Mouse (Mus musculus) yolk sac, embryonic 10.5 days (tissue): ENCODE results near the gene Vash2.

ENCODE experiments used
- DNase-seq: peaks from one replicate; pipeline ENCODE4 v3.0.0-alpha.2; 2017; ENCODE audit warnings: low spot score

Vash2 gene

DNA sequence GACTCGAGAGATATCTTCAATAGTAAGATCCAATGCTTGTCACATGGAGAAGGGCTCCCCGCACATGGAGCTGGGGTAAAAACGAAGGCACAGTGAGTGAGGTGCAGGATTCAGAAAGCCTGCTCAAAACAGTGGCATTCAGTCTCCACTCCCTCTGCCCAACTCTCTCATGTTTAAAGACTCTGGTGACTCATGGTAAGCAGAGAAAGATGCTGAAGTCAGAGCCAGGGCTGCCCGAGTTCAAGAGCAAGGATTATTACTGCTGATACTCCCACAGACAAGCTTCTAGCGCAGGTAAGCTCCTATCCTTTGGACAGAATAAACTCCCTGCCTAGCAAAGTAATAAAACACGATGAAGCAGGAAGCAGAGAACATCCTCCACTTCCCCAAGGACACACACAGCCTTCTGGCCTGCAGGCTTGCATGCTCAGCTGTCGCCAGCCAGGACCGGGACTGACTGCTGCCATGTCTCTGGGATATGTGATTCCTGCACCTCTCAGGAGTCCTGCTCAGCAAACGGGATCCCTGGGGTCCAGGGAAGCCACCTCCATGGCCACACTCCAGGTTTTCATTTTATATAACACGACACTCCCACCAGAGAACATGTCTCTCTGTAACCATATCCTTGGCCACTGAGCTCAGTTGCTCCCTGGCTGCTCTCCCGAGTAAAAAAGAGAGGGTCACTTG, 2.1 kb downstream of the Vash2 start:
- DNase-seq, result no peak

DNA sequence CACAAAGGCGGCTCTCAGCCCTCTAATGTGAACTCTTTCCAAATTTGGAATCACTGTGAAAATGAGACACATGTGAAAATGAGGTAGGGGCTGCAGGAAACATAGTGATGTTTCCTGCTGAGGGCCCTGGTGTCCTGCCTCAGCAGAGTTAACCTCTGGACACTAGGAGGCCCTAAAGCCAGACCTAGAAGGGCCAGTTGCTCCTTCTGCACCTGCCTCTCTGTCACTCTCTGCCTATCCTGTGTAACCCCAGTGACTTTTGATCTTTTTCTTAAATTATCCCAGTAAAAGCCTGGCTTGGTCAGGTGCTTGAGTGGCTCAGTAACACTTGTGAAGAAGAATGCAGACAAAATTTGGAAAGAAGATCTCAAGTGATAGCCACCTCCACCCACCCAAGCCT, 4.3 kb downstream of the Vash2 start:
- no peak for DNase-seq

- DNase-seq, result no peak
Measured at GRCm38 (mm10) chr1:190974191-190974590, 4.9 kb downstream of the Vash2 start.

DNA sequence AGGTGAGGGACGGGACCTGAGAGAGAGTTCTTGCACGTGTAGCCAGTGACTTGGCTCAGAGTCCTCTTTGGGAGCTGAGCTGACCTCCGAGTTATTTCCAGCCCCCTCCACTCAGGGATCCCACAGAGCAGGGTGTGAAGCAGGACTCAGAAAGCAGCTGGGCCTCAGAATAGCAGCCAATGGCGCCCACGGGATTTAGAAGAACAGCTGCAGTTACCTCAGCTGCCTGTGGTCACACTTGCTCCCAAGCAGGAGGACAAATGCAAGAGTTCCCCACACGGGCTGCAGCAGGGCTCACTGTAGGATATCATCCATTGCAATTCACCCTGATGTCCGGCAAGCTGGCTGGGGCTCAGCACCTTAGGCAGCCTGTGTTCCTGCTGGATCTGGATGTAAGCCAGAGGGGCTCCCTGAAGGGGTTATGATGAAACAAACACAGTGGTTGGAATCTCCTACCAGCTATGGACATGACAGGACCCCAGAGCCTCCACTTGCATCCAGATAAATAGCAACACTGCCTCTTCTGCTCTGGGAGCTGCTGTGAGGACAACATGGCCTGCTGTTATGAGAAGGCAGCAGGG, 6.4 kb downstream of the Vash2 start:
- DNase-seq, result no peak

DNA sequence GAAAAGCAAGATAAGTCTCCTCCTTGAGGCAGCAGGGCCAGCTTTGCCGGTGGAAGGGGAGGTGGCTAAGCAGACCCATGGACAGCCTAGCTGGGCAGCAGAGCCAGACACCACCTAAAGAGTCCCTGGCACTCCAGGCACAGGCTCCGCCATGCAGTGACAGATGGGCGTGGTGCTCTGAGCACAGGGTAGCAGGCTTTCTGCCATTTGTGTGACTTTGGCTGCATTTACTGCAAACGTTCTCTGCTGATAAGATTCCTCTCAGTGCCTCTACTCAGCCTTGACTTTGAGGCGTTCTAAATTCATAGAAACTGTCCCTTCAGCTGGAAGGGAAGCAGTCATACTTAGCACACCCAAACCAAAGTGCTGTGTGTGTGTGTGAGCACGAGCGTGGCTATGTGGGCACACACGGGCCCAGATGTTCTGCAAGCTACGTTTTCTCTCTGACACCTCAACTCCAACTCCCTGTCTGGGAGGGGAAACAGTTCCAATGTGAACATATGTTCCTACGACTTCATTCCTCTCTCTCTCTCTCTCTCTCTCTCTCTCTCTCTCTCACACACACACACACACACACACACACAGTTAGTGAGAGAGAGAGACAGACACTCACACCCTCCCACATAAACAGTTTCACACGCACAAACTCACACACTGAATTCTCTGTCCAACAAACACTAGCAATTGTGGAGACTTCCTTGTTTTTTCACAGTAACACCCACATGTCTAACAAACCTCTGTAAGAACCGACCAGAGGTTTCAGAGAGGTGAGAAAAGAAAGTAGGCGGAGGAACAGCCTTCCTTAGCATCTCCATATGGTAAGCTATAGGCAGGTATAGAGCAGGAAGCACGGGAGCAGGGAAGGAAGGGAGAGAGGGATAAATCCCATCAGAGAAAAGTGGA, 7.1 kb downstream of the Vash2 start:
- DNase-seq, result no peak

DNA sequence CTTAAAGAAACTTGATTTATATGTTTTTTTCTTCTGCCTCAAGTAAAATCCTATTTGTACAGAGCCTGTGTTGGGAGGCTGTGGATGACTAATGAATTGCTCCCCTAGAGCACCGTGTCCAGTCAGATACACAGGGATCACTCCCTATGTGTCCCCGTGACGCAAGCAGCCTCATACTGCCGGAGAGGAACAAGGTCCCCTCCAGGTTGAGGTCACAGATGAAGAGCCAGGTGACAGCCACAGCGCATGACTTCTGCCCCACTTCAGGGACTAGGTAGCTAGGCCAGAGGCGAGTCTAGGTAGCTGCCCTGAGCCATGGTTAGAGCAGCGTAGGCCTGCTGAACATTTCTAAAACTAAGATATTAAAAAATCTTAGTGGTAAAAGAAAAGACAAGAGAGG, 11.1 kb downstream of the Vash2 start:
- DNase-seq, result no peak

GRCm38 (mm10) chr1:190964992-190965780, 13.9 kb downstream of the Vash2 start:
- no peak for DNase-seq

DNA sequence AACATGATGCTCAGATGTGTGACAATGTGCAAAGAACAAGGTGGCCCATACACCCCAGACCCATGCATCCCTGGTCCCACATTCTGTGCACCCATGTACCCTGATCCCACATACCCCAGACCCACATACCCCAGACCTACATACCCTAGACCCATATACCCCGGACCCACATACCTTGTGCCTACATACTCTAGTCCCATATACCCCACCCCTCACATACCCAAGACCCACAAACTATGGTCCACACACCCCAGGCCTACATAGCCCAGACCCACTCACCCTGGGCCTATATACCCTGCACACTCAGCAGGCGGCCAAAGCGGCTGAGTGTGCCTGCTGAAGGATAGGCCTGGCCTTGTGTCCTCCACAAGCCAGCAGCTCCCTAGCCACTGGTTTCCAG, 16.3 kb downstream of the Vash2 start:
- DNase-seq, result no peak

GRCm38 (mm10) chr1:190958821-190959220, 20.3 kb downstream of the Vash2 start:
- DNase-seq, result no peak

DNA sequence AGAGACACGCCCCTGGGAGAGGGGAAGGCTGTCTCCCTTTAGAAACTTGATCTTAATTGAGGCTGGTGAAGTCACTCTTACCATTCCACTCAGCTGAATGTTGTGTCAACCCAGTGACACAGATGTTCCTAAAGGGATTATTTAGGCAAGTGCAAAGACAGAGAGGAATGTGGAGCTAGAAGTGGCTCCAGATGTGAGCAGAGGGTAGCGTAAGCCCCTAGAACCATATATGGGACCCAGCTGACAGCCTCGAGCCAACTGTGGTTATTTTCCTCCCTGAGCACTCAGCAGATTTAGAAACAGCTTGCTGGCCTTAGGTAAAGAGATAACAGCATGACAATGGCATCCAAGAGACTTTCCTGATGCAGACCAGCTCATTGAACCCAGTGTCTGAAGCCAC, 26.1 kb downstream of the Vash2 start:
- DNase-seq, result no peak

DNA sequence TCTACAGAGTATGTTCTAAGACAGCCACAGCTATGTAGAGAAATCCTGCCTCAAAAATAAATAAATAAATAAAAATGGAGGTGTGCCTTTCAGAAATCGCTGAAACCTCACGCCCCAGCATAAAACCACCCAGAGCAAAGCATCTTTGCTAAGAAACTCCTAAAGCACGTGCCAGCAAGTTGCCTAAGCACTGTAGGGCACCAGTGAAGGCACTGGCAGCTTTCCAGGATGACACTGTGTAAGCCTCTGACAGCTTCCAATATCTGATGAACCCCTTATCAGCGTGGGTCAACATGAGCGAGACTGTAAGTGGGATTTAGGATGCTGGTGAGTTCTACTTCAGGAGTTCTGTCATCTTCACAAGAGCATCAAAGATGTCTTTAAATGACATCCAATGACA, 28.1 kb downstream of the Vash2 start:
- DNase-seq, result no peak

DNA sequence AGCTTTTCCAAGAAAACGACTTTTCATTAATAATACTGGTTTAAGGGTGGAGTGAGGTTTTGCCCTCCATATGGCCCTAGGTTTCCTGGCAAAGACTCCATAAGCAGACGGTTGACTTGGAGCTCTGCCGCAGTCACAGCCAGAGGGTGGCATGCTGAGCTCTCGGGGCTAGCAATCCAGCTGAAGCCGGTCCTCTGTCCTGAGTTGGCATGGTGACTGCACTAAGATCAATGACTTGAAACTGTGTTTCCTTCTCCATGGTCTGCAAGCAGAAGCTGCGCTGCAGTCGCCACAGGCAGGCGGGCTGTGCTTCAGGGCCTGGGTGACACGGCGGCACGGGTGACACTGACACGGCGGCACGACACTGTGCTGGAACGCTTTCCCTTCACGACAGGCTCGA, 30.2 kb downstream of the Vash2 start:
- DNase-seq, result no peak

GRCm38 (mm10) chr1:190948439-190948838, 30.7 kb downstream of the Vash2 start:
- DNase-seq, result no peak

DNA sequence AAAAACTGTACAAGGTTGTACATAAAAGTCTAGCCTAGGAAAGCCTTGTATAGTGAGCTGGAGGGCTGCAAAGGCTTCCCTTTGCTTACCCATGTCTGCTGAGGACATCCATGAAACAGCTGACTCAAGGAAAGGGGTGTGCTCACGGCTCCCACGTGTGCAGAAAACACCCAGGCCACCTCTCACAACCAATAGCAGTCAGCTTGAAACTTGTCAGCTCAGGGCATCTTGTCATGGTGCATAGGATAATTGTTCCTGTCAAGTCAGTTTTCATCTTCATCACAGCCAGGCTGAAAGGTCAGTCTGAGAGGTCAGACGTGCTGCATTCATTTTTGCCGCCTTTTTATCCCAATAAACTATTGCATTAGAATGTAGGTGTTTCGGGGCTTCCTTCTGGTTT, 31.1 kb downstream of the Vash2 start:
- DNase-seq, result no peak

- peak; percentile 45 for DNase-seq
Measured at GRCm38 (mm10) chr1:190944109-190944760, 34.9 kb downstream of the Vash2 start.

GRCm38 (mm10) chr1:190939803-190940202, 39.3 kb downstream of the Vash2 start:
- DNase-seq, result no peak

DNA sequence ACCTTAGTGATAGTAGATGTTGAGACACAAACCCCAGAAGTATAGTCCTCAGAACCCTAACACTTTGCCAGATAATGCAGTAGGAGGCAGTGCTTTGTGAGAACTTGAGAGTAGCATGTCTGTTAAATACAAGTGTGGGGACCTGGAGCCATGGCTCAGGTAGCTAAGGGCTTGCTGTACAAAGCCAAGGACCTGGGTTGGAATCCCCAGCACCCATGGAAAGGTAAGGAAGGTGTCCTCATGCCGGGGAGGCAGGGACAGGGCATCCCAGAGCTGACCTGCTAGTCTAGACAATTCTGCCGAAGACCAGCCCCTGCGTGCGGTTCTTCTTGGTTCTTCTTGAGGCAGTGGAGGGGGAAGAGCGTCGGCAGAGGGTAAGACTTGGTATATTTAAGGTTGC, 48.9 kb downstream of the Vash2 start:
- DNase-seq, result no peak

DNA sequence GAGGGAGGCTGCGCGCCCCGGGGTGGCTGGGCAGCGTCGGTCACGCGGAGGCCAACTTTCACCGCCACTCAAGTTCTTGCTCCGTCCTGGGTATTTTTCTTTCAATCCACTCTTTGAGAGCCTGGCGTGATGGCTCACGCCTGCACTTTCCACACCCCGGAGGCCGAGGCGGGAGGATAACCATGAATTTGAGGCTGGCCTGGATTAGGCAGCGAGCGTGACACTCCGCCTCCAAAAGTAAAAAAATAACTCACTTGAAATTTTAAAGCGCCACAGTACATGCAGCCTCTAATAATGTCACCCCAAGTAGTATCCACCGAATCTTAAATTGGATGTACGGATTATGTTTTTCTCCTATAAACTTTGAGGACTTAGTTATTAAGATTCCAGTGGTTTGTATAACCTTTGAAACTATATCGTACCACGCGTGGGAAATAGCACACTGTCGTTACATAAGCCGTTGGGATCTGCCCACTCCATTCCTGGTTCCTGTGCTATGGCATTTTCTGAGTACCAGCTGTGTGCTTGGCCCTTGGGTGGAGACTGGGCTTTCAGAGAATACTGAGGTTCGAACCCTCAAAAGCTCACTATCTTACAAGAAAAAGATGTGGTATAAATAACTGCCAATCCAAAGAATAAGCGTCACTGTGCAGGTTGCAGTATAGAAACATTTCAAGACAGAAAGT, 49.9 kb downstream of the Vash2 start:
- DNase-seq, result no peak

- DNase-seq, result peak; percentile 97
Measured at GRCm38 (mm10) chr1:190928370-190929009, 50.6 kb downstream of the Vash2 start.

DNA sequence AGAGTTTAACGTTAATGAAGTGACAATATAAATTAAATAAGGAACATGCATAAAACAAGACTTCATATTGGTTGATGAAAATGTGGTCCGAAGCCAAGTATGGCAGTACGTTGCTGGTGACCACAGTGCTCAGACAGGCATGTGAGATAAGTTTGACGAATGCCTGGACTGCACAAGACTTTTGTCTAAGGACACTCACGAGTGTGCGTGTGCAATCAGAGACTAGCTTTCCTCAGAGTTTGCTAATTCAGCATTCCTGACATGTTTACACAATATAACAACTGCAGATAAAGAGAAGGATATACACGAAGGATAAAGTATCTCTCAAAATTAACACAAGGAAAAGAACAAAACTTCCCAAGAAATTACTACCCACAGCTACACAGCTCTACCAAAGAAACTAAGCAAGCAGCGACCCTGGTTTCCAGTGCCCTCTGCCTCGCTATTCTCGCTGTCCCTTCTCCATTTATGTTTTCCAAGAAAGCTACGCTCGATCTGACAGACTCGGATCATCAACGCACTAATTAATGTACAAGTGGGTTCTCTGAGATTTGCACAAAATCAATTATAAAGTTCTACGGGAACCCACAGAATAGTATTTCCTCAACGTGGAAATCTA, 51.2 kb downstream of the Vash2 start:
- DNase-seq, result no peak
